ENCODE assay signal across 13 mouse cellular contexts in genomic region chr16:55504796-55505413, GRCm38 (mm10).
DNase-seq lines count a peak whose midpoint lies in the region; ATAC-seq lines count a peak whose summit lies in the region.
"Had no signal": no experiment of that assay in that cellular context is flagged by ENCODE, and none has a peak within 500 bp of the region (broad histone marks: within the 10 kb centered on the region; RNA-seq: fewer than 3 reads in every experiment).

No protein-coding gene starts in this region.

- H3K9ac ChIP-seq in kidney, embryonic 16.5 days (replicated peaks; ENCODE audit: low read length), result no peak overlapping the region
- H3K9ac ChIP-seq: hindbrain, embryonic 12.5 days; liver, embryonic 14.5 days; midbrain, embryonic 15.5 days; neural tube, embryonic 15.5 days had no signal

- ATAC-seq in kidney, embryonic 16.5 days (ENCODE audit: low FRiP score, low TSS enrichment), result peak; percentile 59; the same call in 1 of the 2 replicates
- ATAC-seq: midbrain, embryonic 15.5 days had no signal

- H3K4me3 ChIP-seq in kidney, embryonic 16.5 days (ENCODE audit: low read length), result no peak overlapping the region
- H3K4me3 ChIP-seq in brown adipose tissue, adult 24 weeks (ENCODE audit: insufficient read depth, low read depth, low read length), result no peak overlapping the region
- H3K4me3 ChIP-seq: hindbrain, embryonic 12.5 days; midbrain, embryonic 15.5 days; neural tube, embryonic 15.5 days had no signal

- H3K27me3 ChIP-seq in kidney, embryonic 16.5 days (ENCODE audit: insufficient read depth, low read length), result no peaks in the 10 kb centered on the region
- H3K27me3 ChIP-seq: hindbrain, embryonic 12.5 days; midbrain, embryonic 15.5 days; neural tube, embryonic 15.5 days had no signal

- H3K27ac ChIP-seq in kidney, embryonic 16.5 days (ENCODE audit: low read length), result no peak overlapping the region
- peak overlapping the region; percentile 58 for H3K27ac ChIP-seq in brown adipose tissue, adult 24 weeks (replicated peaks; ENCODE audit: low read depth, low read length)
- H3K27ac ChIP-seq: hindbrain, embryonic 12.5 days; liver, embryonic 14.5 days; midbrain, embryonic 15.5 days; neural tube, embryonic 15.5 days had no signal

- DNase-seq in kidney, postnatal 36 days, result no peak
- DNase-seq in 416B (ENCODE audit: low read depth), result peak; percentile 82
- peak; percentile 29 for DNase-seq in lung, postnatal 36 days
- DNase-seq in testis, postnatal 10 days (ENCODE audit: low spot score), result no peak
- no peak for DNase-seq in spleen, postnatal 10 days (ENCODE audit: low spot score in 2 of 2)
- DNase-seq in layer of hippocampus, adult 8-10 months (ENCODE audit: low spot score in 2 of 2), result no peak
- DNase-seq: cerebellum, postnatal 36 days had no signal

- H3K36me3 ChIP-seq in kidney, embryonic 16.5 days (ENCODE audit: insufficient read depth, low read length), result no peaks in the 10 kb centered on the region
- H3K36me3 ChIP-seq: hindbrain, embryonic 12.5 days; midbrain, embryonic 15.5 days; neural tube, embryonic 15.5 days had no signal

- H3K4me1 ChIP-seq in kidney, embryonic 16.5 days (ENCODE audit: insufficient read depth, low read length), result no peaks in the 10 kb centered on the region
- H3K4me1 ChIP-seq in brown adipose tissue, adult 24 weeks (ENCODE audit: control insufficient read depth, insufficient read depth, insufficient read length, low read length), result 0 out of 2 replicates have a peak, but pooled peaks cover 2% of the 10 kb centered on the region
- H3K4me1 ChIP-seq: hindbrain, embryonic 12.5 days; midbrain, embryonic 15.5 days; neural tube, embryonic 15.5 days had no signal

- H3K9me3 ChIP-seq in kidney, embryonic 16.5 days (ENCODE audit: low read length), result no peaks in the 10 kb centered on the region
- H3K9me3 ChIP-seq: hindbrain, embryonic 12.5 days; midbrain, embryonic 15.5 days; neural tube, embryonic 15.5 days had no signal

- whole genome bisulfite sequencing in kidney, embryonic 16.5 days, result 39% methylated on average over 6 of the region's 6 CpGs

- H3K4me2 ChIP-seq in kidney, embryonic 16.5 days (replicated peaks; ENCODE audit: low read depth, low read length), result no peak overlapping the region
- H3K4me2 ChIP-seq: hindbrain, embryonic 12.5 days; midbrain, embryonic 15.5 days; neural tube, embryonic 15.5 days had no signal

Comparison
In these comparisons a context has a peak if more than half of its experiments do, and no peak if none do; other contexts are left out.
1. DNase-seq: peak in 416B (single experiment) and lung, postnatal 36 days (single experiment); none in kidney, postnatal 36 days (0 of 2), testis, postnatal 10 days (single experiment), spleen, postnatal 10 days (0 of 2) and layer of hippocampus, adult 8-10 months (0 of 2).